Mouse (Mus musculus): ENCODE measurements around the gene Slc22a1. TPM values are rescaled to one million over a fixed set of nuclear protein-coding genes. Genes with fewer than 3 reads are reported as not detected.
A peak's percentile ranks its signal among the peaks of the same experiment; 100 is the strongest.

The Slc22a1 gene
- polyA plus RNA-seq, 1 experiment from 2014 or later = not detected

DNA sequence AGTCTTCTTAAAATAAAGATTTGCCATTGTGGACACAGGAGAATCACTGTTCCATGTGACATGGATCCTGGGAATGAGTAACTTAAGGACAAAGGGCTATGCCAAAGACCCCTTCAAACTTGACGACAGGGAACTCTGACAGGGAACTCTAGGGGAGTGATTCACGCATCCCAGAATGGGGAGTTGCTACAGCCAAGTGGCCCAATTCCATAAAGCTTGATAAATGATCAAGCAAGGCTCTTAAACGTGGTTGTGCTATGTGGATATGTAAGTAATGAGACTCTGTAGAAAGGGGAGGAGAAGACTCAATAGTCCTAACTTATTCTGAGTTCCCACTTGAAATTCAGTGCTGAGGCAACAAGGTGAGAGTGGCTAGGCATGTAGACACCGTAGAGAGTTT, 40.8 kb downstream of the Slc22a1 start:
- DNase-seq (ENCODE audit: low read depth, low spot score) = no peak
- POLR2A ChIA-PET = no interaction called here
- in situ Hi-C loops (cut with MboI; ENCODE audit: low pct_unique_long_range_greater_than_20kb) = no loop called here
- CTCF ChIA-PET = no interaction called here
- peaks cover 19% of the 10 kb centered on the region for H3K27me3 ChIP-seq
- TF ChIP-seq CTCF (IDR thresholded peaks at IDR 0.05) = no peak
- no peak for ATAC-seq

DNA sequence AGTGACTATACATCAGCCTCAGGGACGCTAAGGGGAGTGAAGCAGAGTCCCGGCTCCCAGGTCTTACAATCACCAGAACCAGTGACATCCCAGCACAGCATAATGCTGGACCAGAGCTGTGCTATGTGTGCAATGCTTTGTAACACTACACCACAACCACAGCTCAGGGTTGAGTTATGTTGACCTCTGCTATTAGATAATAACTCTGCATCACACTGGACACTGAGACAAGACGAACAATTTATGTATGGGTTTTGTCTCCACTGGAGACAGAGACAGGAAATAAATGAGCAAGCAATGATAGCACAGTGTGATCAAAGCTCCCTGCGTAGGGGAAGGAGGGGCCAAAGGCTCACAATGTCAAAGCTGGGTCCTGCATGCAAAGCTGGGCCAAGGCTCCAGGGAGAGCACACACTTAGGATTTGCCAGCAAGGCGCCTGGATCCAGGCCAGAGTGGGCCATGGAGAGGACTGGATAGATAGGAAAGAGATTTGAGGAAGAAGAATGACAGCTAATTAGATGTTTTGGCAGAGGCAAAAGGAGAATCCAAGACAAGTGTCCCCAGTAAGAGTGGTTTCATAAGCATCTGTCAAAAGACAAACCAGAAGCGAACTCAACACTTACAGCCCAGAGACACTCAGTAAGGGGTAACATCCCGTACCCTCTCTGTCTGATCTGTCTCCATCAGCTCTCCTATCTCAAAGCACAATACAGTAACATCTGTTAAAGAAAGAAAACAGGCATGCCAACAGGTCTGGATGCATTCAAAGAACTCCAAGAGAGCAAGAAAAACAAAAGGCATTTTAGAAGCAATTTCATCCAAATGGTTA, 43.6 kb downstream of the Slc22a1 start:
- in situ Hi-C loops (cut with MboI; ENCODE audit: low pct_unique_long_range_greater_than_20kb) = no loop called here
- CTCF ChIA-PET = no interaction called here
- POLR2A ChIA-PET = no interaction called here
- DNase-seq (ENCODE audit: low read depth, low spot score) (no peak), ATAC-seq (peak; percentile 12)
- TF ChIP-seq CTCF (IDR thresholded peaks at IDR 0.05) = no peak
- H3K27me3 ChIP-seq = peaks cover 18% of the 10 kb centered on the region

DNA sequence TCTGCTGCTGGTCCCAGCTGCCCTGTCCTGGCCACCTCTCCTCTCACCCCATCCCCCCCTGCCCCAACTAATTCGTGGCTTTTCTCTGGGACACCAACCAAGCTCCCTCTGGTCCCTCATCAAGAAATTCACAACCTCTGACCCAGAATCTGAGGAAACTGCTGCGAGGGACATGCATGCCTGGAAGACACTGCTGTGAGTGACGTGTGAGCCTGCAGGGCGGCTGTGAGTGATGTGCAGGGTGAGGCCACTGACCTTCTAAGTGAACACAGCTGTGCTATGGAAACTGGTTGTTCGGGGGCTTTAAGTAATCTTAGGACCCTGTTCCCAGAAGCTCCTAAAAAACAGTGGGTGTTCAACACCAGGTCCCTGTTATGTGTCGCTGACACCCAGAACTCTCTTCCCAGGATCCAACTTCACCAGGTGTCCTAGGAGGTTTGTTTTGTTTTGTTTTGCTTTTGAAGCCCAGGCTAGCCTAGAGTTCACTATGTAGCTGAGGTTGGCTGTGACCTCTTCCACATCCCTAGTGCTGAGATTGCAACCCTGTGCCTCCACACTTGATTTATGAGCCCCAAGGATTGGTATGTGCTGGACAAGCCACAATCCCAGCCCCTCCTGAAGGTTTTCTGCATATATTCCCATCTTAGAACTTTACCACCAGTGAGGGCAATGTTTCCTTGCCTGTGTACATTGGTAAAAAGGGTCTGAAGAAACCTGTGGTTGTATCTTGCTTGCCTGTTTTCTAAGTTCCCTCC, 44.5 kb downstream of the Slc22a1 start:
- in situ Hi-C loops (cut with MboI; ENCODE audit: low pct_unique_long_range_greater_than_20kb) = no loop called here
- TF ChIP-seq CTCF (IDR thresholded peaks at IDR 0.05) = no peak
- DNase-seq (ENCODE audit: low read depth, low spot score) = no peak

DNA sequence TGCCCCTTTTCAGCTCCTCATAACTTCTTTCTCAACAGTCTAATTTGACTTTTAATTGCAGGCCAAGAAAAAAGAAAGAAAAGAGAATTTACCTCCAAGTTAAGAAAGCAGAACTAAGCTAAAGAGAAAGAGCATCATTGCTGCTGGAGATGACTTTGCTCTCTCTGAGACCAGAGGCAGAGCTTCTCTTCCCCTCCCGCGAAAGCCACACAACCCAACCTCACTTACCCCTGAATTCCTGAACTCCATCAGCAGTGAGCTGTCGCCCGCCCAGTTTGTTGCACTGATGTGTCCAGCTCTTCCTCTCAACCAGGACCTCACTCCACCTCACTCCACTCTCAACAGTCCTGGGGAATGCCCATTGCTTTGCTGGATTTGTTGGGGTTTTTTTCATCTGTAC, 47.6 kb downstream of the Slc22a1 start:
- POLR2A ChIA-PET = no interaction called here
- no peak for ATAC-seq
- in situ Hi-C loops (cut with MboI; ENCODE audit: low pct_unique_long_range_greater_than_20kb) = no loop called here
- no peak for TF ChIP-seq CTCF (IDR thresholded peaks at IDR 0.05)
- CTCF ChIA-PET = no interaction called here
- H3K27me3 ChIP-seq = peaks cover 15% of the 10 kb centered on the region
- no peak for DNase-seq (ENCODE audit: low read depth, low spot score)

More for the DNA sequence above, 44.5 kb downstream of the Slc22a1 start:
- ChIA-PET CTCF (no interaction called here), POLR2A (no interaction called here)
- H3K27me3 ChIP-seq = peaks cover 18% of the 10 kb centered on the region
- ATAC-seq = no peak

DNA sequence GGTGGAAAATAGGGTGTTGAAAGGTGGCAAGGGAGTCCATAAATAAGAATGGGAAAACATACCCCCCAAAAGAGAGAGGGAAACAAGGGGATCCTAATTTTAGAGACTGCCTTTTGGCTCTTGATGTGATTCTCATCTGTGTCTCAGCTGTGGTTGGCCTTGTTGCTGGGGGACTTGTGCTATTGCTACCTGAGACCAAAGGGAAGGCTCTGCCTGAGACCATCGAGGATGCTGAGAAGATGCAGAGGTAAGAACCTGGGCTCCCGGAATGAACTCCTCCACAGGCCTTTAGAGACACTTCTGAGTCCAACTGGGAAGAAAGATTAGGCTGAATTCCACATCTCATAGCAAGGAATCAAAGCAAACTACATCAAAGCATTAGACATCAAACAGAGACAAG, 56.0 kb downstream of the Slc22a1 start:
- ATAC-seq (no peak), DNase-seq (ENCODE audit: low read depth, low spot score) (no peak)
- no peak for TF ChIP-seq CTCF (IDR thresholded peaks at IDR 0.05)
- peaks cover 8% of the 10 kb centered on the region for H3K27me3 ChIP-seq
- CTCF ChIA-PET = no interaction called here
- POLR2A ChIA-PET = no interaction called here
- in situ Hi-C loops (cut with MboI; ENCODE audit: low pct_unique_long_range_greater_than_20kb) = no loop called here

DNA sequence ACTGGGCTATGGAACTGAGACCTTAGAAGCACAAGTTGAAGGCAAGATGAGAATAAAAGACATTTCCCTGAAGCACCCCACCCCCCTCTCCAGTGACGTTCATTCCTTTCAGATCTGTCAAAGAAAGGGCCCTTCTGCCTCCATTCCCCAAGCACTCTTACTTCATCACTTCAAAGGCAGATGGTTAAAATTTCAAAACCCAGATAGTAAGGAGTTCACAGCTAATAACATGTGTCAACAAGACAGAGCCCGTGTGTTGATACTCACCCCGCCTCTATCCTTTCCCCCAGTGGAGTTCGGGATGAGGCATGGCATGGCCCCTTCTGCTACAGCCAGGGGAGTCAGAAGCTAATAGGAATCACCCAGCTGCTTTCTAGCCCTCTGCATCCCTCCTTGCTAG, 60.2 kb downstream of the Slc22a1 start:
- no peak for TF ChIP-seq CTCF (IDR thresholded peaks at IDR 0.05)
- H3K27me3 ChIP-seq = peaks cover 19% of the 10 kb centered on the region
- ChIA-PET CTCF (interaction anchor here (1.4 kb wide), 1 partner anchor 11 kb away, joined by 4 read pairs; no protein-coding TSS in a partner anchor), POLR2A (no interaction called here)
- ATAC-seq = no peak
- no peak for DNase-seq (ENCODE audit: low read depth, low spot score)
- in situ Hi-C loops (cut with MboI; ENCODE audit: low pct_unique_long_range_greater_than_20kb) = no loop called here

DNA sequence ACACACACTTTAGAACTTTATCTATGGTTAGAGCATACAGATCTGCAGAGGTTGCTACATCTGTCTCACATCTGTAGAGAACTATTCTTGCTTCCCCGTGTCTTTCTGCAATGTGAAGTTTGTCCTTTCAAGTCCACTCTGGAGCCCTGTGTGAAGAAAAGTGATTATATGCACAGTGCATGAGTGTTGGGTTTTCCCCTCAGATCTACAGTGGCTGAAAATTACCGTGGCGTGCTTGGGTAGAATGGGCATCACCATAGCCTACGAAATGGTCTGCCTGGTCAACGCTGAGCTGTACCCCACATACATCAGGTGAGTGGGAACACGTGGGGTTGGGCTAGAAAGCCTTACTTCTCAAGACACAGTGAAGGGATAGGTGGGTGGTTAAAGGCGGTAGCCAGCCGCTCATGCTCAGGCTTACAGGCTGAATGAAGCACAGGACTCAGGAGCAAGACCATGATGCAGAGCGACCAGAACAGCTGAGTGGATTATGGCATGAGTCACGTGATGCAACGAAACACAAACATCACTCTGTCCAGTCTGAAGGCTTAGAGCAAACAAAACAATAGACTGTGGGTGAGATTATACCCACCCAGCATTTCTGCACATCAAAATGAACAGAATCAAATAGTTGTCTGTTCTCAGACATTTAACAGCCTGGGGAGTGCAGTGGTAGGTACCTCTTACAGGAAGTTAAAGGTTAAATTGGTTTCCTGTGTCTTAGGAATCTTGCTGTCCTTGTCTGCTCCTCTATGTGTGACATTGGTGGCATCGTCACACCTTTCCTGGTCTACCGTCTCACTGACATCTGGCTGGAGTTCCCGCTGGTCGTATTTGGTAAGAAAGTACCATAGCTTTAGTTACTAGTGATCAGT, 60.9 kb downstream of the Slc22a1 start:
- in situ Hi-C loops (cut with MboI; ENCODE audit: low pct_unique_long_range_greater_than_20kb) = no loop called here
- no peak for DNase-seq (ENCODE audit: low read depth, low spot score)
- peaks cover 22% of the 10 kb centered on the region for H3K27me3 ChIP-seq
- ATAC-seq = no peak
- POLR2A ChIA-PET = no interaction called here
- no peak for TF ChIP-seq CTCF (IDR thresholded peaks at IDR 0.05)
- CTCF ChIA-PET = interaction anchor here (1.4 kb wide), 1 partner anchor 10 kb away, joined by 4 read pairs; no protein-coding TSS in a partner anchor

DNA sequence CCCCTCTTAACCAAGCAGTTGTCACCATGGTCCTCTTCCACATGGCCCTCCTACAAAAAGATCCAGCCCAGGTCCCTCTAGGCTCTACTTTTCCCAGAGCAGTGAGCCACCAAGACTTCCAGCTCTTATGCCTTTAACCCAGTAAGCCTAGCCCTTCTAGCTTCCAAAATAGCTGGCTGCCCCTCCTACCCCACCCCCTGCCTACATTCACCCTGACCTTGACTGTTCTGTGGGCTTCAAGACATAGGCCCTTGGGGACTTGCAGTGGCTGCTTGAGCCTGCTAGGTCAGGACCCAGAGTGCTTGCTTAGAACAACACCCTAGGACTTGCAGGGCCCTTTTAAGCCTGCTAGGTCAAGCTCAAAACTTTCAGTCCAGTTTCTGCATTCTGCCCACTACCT, 68.4 kb downstream of the Slc22a1 start:
- no peak for ATAC-seq
- in situ Hi-C loops (cut with MboI; ENCODE audit: low pct_unique_long_range_greater_than_20kb) = no loop called here
- no peak for TF ChIP-seq CTCF (IDR thresholded peaks at IDR 0.05)
- peaks cover 21% of the 10 kb centered on the region for H3K27me3 ChIP-seq
- ChIA-PET CTCF (no interaction called here), POLR2A (no interaction called here)
- no peak for DNase-seq (ENCODE audit: low read depth, low spot score)

DNA sequence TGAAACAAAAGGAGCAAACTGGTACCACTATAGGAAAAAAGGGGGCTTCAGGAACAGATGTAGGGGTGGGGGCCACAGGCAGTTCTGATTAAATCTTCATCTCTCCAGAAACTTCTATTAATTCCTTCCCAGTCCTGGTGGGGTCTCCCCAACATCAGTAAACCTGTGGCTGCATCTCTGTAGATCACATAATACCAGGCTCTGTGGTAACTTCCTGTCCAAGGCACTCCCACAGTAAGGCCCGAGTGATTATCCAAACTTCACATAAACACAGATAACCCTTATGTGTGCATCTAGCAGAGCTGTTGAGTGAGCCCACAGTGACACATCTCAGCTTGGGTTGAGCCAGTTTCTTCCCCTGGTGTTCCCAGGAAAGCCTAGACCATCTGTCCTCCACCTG, 69.0 kb downstream of the Slc22a1 start:
- no peak for ATAC-seq
- POLR2A ChIA-PET = no interaction called here

More for the DNA sequence above, 69.0 kb downstream of the Slc22a1 start:
- in situ Hi-C loops (cut with MboI; ENCODE audit: low pct_unique_long_range_greater_than_20kb) = no loop called here
- CTCF ChIA-PET = no interaction called here
- no peak for DNase-seq (ENCODE audit: low read depth, low spot score)
- no peak for TF ChIP-seq CTCF (IDR thresholded peaks at IDR 0.05)
- H3K27me3 ChIP-seq = peaks cover 20% of the 10 kb centered on the region

Other genes starting within 250 kb of the Slc22a1 start
- gene Slc22a3, start 168.1 kb downstream of the Slc22a1 start, polyA plus RNA-seq (2021) = not detected
- gene Slc22a2, start 91.7 kb downstream of the Slc22a1 start, polyA plus RNA-seq (2021) = not detected
- 70.4 TPM for gene Igf2r, start 93.8 kb upstream of the Slc22a1 start, polyA plus RNA-seq (2021)
- gene Mas1, start 192.3 kb upstream of the Slc22a1 start, polyA plus RNA-seq (2021) = not detected
- not detected for gene Mrgprh, start 200.2 kb upstream of the Slc22a1 start, polyA plus RNA-seq (2021)
- 6.9 TPM for gene Pnldc1, start 234.4 kb upstream of the Slc22a1 start, polyA plus RNA-seq (2021)
- gene Tcp1, start 239.9 kb upstream of the Slc22a1 start, polyA plus RNA-seq (2021) = 297 TPM
- gene Mrpl18, start 240.5 kb upstream of the Slc22a1 start, polyA plus RNA-seq (2021) = 86.8 TPM

Data from Patski (cell line).